Comparison of ENCODE assay signal across 8 mouse cellular contexts in genomic region chr17:23673424-23674073, GRCm38 (mm10). TPM values are rescaled to one million over a fixed set of nuclear protein-coding genes. Genes with fewer than 3 reads are reported as not detected.
A peak's percentile ranks its signal among the peaks of the same experiment; 100 is the strongest.
DNase-seq lines count a peak whose midpoint lies in the region; ATAC-seq lines count a peak whose summit lies in the region.

Hcfc1r1 (plus strand) TSS chr17:23673596.
Thoc6 (minus strand) TSS chr17:23673882.

- peaks cover 34% of the 10 kb centered on the region for H3K36me3 ChIP-seq in heart, embryonic 13.5 days
- peaks cover 21% of the 10 kb centered on the region for H3K36me3 ChIP-seq in liver, embryonic 12.5 days
- peaks cover 13% of the 10 kb centered on the region for H3K36me3 ChIP-seq in stomach, embryonic 15.5 days

- H3K4me3 ChIP-seq in brown adipose tissue, adult 24 weeks (ENCODE audit: insufficient read depth, low read depth, low read length) = peak within 1 kb of the TSS; percentile 81
- H3K4me3 ChIP-seq in heart, embryonic 13.5 days = peak within 1 kb of the TSS; percentile 79
- H3K4me3 ChIP-seq in liver, embryonic 12.5 days = peak within 1 kb of the TSS; percentile 65
- H3K4me3 ChIP-seq in stomach, embryonic 15.5 days (replicated peaks) = peak within 1 kb of the TSS; percentile 72

- ATAC-seq in heart, embryonic 13.5 days (ENCODE audit: extremely low read depth, insufficient number of reproducible peaks, low FRiP score, low TSS enrichment) = peak; percentile 83
- peak; percentile 95 for ATAC-seq in liver, embryonic 12.5 days
- ATAC-seq in stomach, embryonic 15.5 days (ENCODE audit: insufficient read depth, low FRiP score, low read depth) = peak; percentile 93

- no peaks in the 10 kb centered on the region for H3K9me3 ChIP-seq in heart, embryonic 13.5 days
- no peaks in the 10 kb centered on the region for H3K9me3 ChIP-seq in liver, embryonic 12.5 days (replicated peaks)
- no peaks in the 10 kb centered on the region for H3K9me3 ChIP-seq in stomach, embryonic 15.5 days

- H3K4me2 ChIP-seq in heart, embryonic 13.5 days = peak within 1 kb of the TSS; percentile 88
- H3K4me2 ChIP-seq in liver, embryonic 12.5 days = peak within 1 kb of the TSS; percentile 72
- H3K4me2 ChIP-seq in stomach, embryonic 15.5 days = peak within 1 kb of the TSS; percentile 96

- peak; percentile 96 for DNase-seq in CD4-positive, CD25-positive, alpha-beta regulatory T cell, adult 2 months (ENCODE audit: low read depth, low spot score)
- peak; percentile 86 for DNase-seq in fat pad, adult 2 months (ENCODE audit: extremely low read depth, low read depth, low spot score)
- DNase-seq in kidney, postnatal 10 days = peak; percentile 95
- DNase-seq in natural killer cell, adult 2 months (ENCODE audit: low spot score in 2 of 2) = peak; percentile 88 to 91

- WGBS in heart, embryonic 13.5 days = under 1% methylated on average over 45 of the region's 45 CpGs
- WGBS in liver, embryonic 12.5 days (ENCODE audit: insufficient replicate concordance) = under 1% methylated on average over 45 of the region's 45 CpGs
- under 1% methylated on average over 45 of the region's 45 CpGs for WGBS in stomach, embryonic 15.5 days

- peaks cover 11% of the 10 kb centered on the region for H3K27me3 ChIP-seq in heart, embryonic 13.5 days (replicated peaks)
- H3K27me3 ChIP-seq in liver, embryonic 12.5 days (replicated peaks) = peaks cover 40% of the 10 kb centered on the region
- H3K27me3 ChIP-seq in stomach, embryonic 15.5 days (replicated peaks) = peaks cover 3% of the 10 kb centered on the region; the same call in 1 of the 2 replicates

- H3K27ac ChIP-seq in brown adipose tissue, adult 24 weeks (replicated peaks; ENCODE audit: low read depth, low read length) = peak within 1 kb of the TSS; percentile 99
- H3K27ac ChIP-seq in heart, embryonic 13.5 days (replicated peaks) = peak within 1 kb of the TSS; percentile 98
- peak within 1 kb of the TSS; percentile 55 for H3K27ac ChIP-seq in liver, embryonic 12.5 days
- peak within 1 kb of the TSS; percentile 83 for H3K27ac ChIP-seq in stomach, embryonic 15.5 days

- peak within 1 kb of the TSS; percentile 86 for H3K9ac ChIP-seq in heart, embryonic 13.5 days
- H3K9ac ChIP-seq in liver, embryonic 12.5 days = peak within 1 kb of the TSS; percentile 64
- H3K9ac ChIP-seq in stomach, embryonic 15.5 days = peak within 1 kb of the TSS; percentile 52

- peaks cover 6% of the 10 kb centered on the region; the same call in 1 of the 2 replicates for H3K4me1 ChIP-seq in brown adipose tissue, adult 24 weeks (ENCODE audit: control insufficient read depth, insufficient read depth, insufficient read length, low read length)
- peaks cover 41% of the 10 kb centered on the region for H3K4me1 ChIP-seq in heart, embryonic 13.5 days
- peaks cover 57% of the 10 kb centered on the region for H3K4me1 ChIP-seq in liver, embryonic 12.5 days
- H3K4me1 ChIP-seq in stomach, embryonic 15.5 days = peaks cover 40% of the 10 kb centered on the region

RNA-seq across cellular contexts. Expression of gene Hcfc1r1, which starts in this region (rescaled TPM):
- polyA plus RNA-seq in brown adipose tissue, adult 24 weeks (2012; ENCODE audit: insufficient read depth, insufficient read length, missing spikeins) = 284 and 292 TPM in 2 replicates
- polyA plus RNA-seq in heart, embryonic 13.5 days (2015; fragmentation: Nextera tagmentation; extraction: Ambion mirVana) = 297 and 312 TPM in 2 replicates
- 23.6 and 25.5 TPM in 2 replicates for polyA plus RNA-seq in liver, embryonic 12.5 days (2016; fragmentation: Nextera tagmentation; extraction: Ambion mirVana)
- 73.7 and 84.8 TPM in 2 replicates for polyA plus RNA-seq in stomach, embryonic 15.5 days (2015; fragmentation: Nextera tagmentation; extraction: Ambion mirVana)

RNA-seq across cellular contexts. Expression of gene Thoc6, which starts in this region (rescaled TPM):
- polyA plus RNA-seq in brown adipose tissue, adult 24 weeks (2012; ENCODE audit: insufficient read depth, insufficient read length, missing spikeins) = 13.0 and 16.3 TPM in 2 replicates
- 32.4 and 37.3 TPM in 2 replicates for polyA plus RNA-seq in heart, embryonic 13.5 days (2015; fragmentation: Nextera tagmentation; extraction: Ambion mirVana)
- polyA plus RNA-seq in liver, embryonic 12.5 days (2016; fragmentation: Nextera tagmentation; extraction: Ambion mirVana) = 31.4 and 36.1 TPM in 2 replicates
- 37.8 and 39.9 TPM in 2 replicates for polyA plus RNA-seq in stomach, embryonic 15.5 days (2015; fragmentation: Nextera tagmentation; extraction: Ambion mirVana)

Comparison
In these comparisons a context has a peak if more than half of its experiments do, and no peak if none do; other contexts are left out.
1. Peak in every context shown above with its lines: DNase-seq, ATAC-seq, H3K4me3 ChIP-seq and H3K27ac ChIP-seq.